Mouse (Mus musculus): Measurements from ENCODE around the gene Usp35. TPM values are rescaled to one million over a fixed set of nuclear protein-coding genes. Genes with fewer than 3 reads are reported as not detected.

The Usp35 gene
- 14.8 and 15.0 TPM in 2 replicates for total RNA-seq (2014; rRNA removed)
- polyA plus RNA-seq (2015; fragmentation: Nextera tagmentation; extraction: Ambion mirVana), result 2.6 and 3.8 TPM in 2 replicates

- peak; percentile 97 for DNase-seq
- peak; percentile 99 for ATAC-seq
- H3K27ac ChIP-seq (ENCODE audit: low read depth, low read length), result peak within 1 kb of the TSS; percentile 67; the same call in 1 of the 2 replicates
- peak within 1 kb of the TSS; percentile 91 for H3K4me3 ChIP-seq (ENCODE audit: low read depth, low read length)
- peak within 1 kb of the TSS; percentile 76 for H3K9ac ChIP-seq
- WGBS, result 4% methylated on average over 57 of the region's 68 CpGs
- TF ChIP-seq CTCF (IDR thresholded peaks at IDR 0.05; ENCODE audit: low read depth), result peak; percentile 57
- H3K27me3 ChIP-seq (ENCODE audit: insufficient read depth, low read length), result no peaks in the 10 kb centered on the region
- H3K36me3 ChIP-seq (ENCODE audit: insufficient read depth), result no peaks in the 10 kb centered on the region
- peak within 1 kb of the TSS; percentile 80 for H3K4me2 ChIP-seq (ENCODE audit: low read depth)
- H3K4me1 ChIP-seq (ENCODE audit: insufficient read depth), result peaks cover 14% of the 10 kb centered on the region
- H3K9me3 ChIP-seq (ENCODE audit: low read length), result no peaks in the 10 kb centered on the region
Measured at GRCm38 (mm10) chr7:97331726-97332666, at the start of gene Usp35, which contains the start of gene Kctd21. Gene Usp35 (minus strand): TSS chr7:97332020. Gene Kctd21 (plus strand): TSS chr7:97332327.

- WGBS, result 91% methylated on average over 5 of the region's 5 CpGs
- H3K4me3 ChIP-seq (ENCODE audit: low read depth, low read length), result no peak overlapping the region
- H3K36me3 ChIP-seq (ENCODE audit: insufficient read depth), result peaks cover 50% of the 10 kb centered on the region
- H3K27me3 ChIP-seq (ENCODE audit: insufficient read depth, low read length), result no peaks in the 10 kb centered on the region
- H3K4me2 ChIP-seq (ENCODE audit: low read depth), result no peak overlapping the region
- no peaks in the 10 kb centered on the region for H3K4me1 ChIP-seq (ENCODE audit: insufficient read depth)
- H3K27ac ChIP-seq (ENCODE audit: low read depth, low read length), result no peak overlapping the region
- DNase-seq (no peak), ATAC-seq (no peak)
- TF ChIP-seq CTCF (IDR thresholded peaks at IDR 0.05; ENCODE audit: low read depth), result no peak
- no peak overlapping the region for H3K9ac ChIP-seq
- H3K9me3 ChIP-seq (ENCODE audit: low read length), result no peaks in the 10 kb centered on the region
Measured at GRCm38 (mm10) chr7:97380500-97381123, 48.8 kb upstream of the Usp35 start.

- no peak for TF ChIP-seq CTCF (IDR thresholded peaks at IDR 0.05; ENCODE audit: low read depth)
- Histone ChIP-seq H3K9ac (no peak overlapping the region), H3K4me3 (ENCODE audit: low read depth, low read length) (no peak overlapping the region), H3K27me3 (ENCODE audit: insufficient read depth, low read length) (no peaks in the 10 kb centered on the region), H3K27ac (ENCODE audit: low read depth, low read length) (no peak overlapping the region), H3K4me2 (ENCODE audit: low read depth) (no peak overlapping the region), H3K36me3 (ENCODE audit: insufficient read depth) (peaks cover 48% of the 10 kb centered on the region), H3K9me3 (ENCODE audit: low read length) (no peaks in the 10 kb centered on the region), H3K4me1 (ENCODE audit: insufficient read depth) (no peaks in the 10 kb centered on the region)
- DNase-seq, result no peak
- 95% methylated on average over 5 of the region's 5 CpGs for WGBS
- no peak for ATAC-seq
Measured at GRCm38 (mm10) chr7:97379304-97379703, 47.5 kb upstream of the Usp35 start.

- H3K4me3 ChIP-seq (ENCODE audit: low read depth, low read length), result no peak overlapping the region
- DNase-seq (no peak), ATAC-seq (no peak)
- no peak for TF ChIP-seq CTCF (IDR thresholded peaks at IDR 0.05; ENCODE audit: low read depth)
- peaks cover 26% of the 10 kb centered on the region for H3K36me3 ChIP-seq (ENCODE audit: insufficient read depth)
- no peaks in the 10 kb centered on the region for H3K9me3 ChIP-seq (ENCODE audit: low read length)
- WGBS, result 79% methylated on average over 2 of the region's 2 CpGs
- H3K4me1 ChIP-seq (ENCODE audit: insufficient read depth), result peaks cover 7% of the 10 kb centered on the region; the same call in 1 of the 2 replicates
- no peak overlapping the region for H3K9ac ChIP-seq
- H3K27ac ChIP-seq (ENCODE audit: low read depth, low read length), result no peak overlapping the region
- no peaks in the 10 kb centered on the region for H3K27me3 ChIP-seq (ENCODE audit: insufficient read depth, low read length)
- no peak overlapping the region for H3K4me2 ChIP-seq (ENCODE audit: low read depth)
Measured at GRCm38 (mm10) chr7:97375906-97376305, 44.1 kb upstream of the Usp35 start.

GRCm38 (mm10) chr7:97375101-97375500 is 43.3 kb upstream of the Usp35 start:
- H3K9ac ChIP-seq, result no peak overlapping the region
- peaks cover 21% of the 10 kb centered on the region for H3K36me3 ChIP-seq (ENCODE audit: insufficient read depth)
- H3K27me3 ChIP-seq (ENCODE audit: insufficient read depth, low read length), result no peaks in the 10 kb centered on the region
- H3K27ac ChIP-seq (ENCODE audit: low read depth, low read length), result no peak overlapping the region
- H3K4me3 ChIP-seq (ENCODE audit: low read depth, low read length), result no peak overlapping the region
- no peak overlapping the region for H3K4me2 ChIP-seq (ENCODE audit: low read depth)
- DNase-seq, result no peak
- ATAC-seq, result no peak
- WGBS, result 95% methylated on average over 9 of the region's 9 CpGs
- H3K9me3 ChIP-seq (ENCODE audit: low read length), result no peaks in the 10 kb centered on the region
- H3K4me1 ChIP-seq (ENCODE audit: insufficient read depth), result peaks cover 7% of the 10 kb centered on the region; the same call in 1 of the 2 replicates
- no peak for TF ChIP-seq CTCF (IDR thresholded peaks at IDR 0.05; ENCODE audit: low read depth)

GRCm38 (mm10) chr7:97365887-97366286 is 34.1 kb upstream of the Usp35 start:
- no peak for TF ChIP-seq CTCF (IDR thresholded peaks at IDR 0.05; ENCODE audit: low read depth)
- no peak for ATAC-seq
- Histone ChIP-seq H3K9ac (no peak overlapping the region), H3K4me3 (ENCODE audit: low read depth, low read length) (no peak overlapping the region), H3K9me3 (ENCODE audit: low read length) (no peaks in the 10 kb centered on the region), H3K4me1 (ENCODE audit: insufficient read depth) (no peaks in the 10 kb centered on the region), H3K4me2 (ENCODE audit: low read depth) (no peak overlapping the region), H3K27ac (ENCODE audit: low read depth, low read length) (no peak overlapping the region), H3K27me3 (ENCODE audit: insufficient read depth, low read length) (no peaks in the 10 kb centered on the region; the same call in 1 of the 2 replicates), H3K36me3 (ENCODE audit: insufficient read depth) (no peaks in the 10 kb centered on the region)
- DNase-seq, result no peak
- 88% methylated on average over 1 of the region's 1 CpGs for WGBS
